Mouse (Mus musculus) CD4-positive, CD25-positive, alpha-beta regulatory T cell, adult 4 months (primary cell): Measurements from ENCODE around the gene Cntnap1. TPM values are rescaled to one million over a fixed set of nuclear protein-coding genes. Genes with fewer than 3 reads are reported as not detected.

Experiments
- ATAC-seq: one replicate; pipeline ENCODE4 v1.8.0; 2017
- polyA plus RNA-seq, 2 experiments: library from polyadenylated mRNA; unstranded; fragments of 100-300 nt; shearing (Covaris generic); gene quantifications; one replicate each; pipeline ENCODE4 v1.2.1; 2017

Gene Cntnap1
- polyA plus RNA-seq, 2 experiments from 2014 or later: 0.17 TPM; not detected in 1

GRCm38 (mm10) chr11:101186526-101187247 lies 16.4 kb downstream of the Cntnap1 start:
- ATAC-seq: no peak

- ATAC-seq: no peak
These were observed 17.2 kb downstream of the Cntnap1 start for GRCm38 (mm10) chr11:101187541-101187940.

- no peak for ATAC-seq
These were observed 18.0 kb downstream of the Cntnap1 start for GRCm38 (mm10) chr11:101188166-101188805.

GRCm38 (mm10) chr11:101189495-101190180 lies 19.3 kb downstream of the Cntnap1 start:
- no peak for ATAC-seq

GRCm38 (mm10) chr11:101190181-101190912 lies 20.0 kb downstream of the Cntnap1 start:
- no peak for ATAC-seq

GRCm38 (mm10) chr11:101190913-101191907 lies 20.9 kb downstream of the Cntnap1 start:
- ATAC-seq: no peak

- no peak for ATAC-seq
These were observed 21.7 kb downstream of the Cntnap1 start for GRCm38 (mm10) chr11:101191919-101192470.

- no peak for ATAC-seq
These were observed 22.3 kb downstream of the Cntnap1 start for GRCm38 (mm10) chr11:101192646-101193045.

- no peak for ATAC-seq
These were observed 22.8 kb downstream of the Cntnap1 start for GRCm38 (mm10) chr11:101193076-101193475.

GRCm38 (mm10) chr11:101194137-101194536 lies 23.8 kb downstream of the Cntnap1 start:
- ATAC-seq: no peak

- ATAC-seq: no peak
These were observed 24.3 kb downstream of the Cntnap1 start for GRCm38 (mm10) chr11:101194643-101195042.

- ATAC-seq: no peak
These were observed 24.8 kb downstream of the Cntnap1 start for GRCm38 (mm10) chr11:101195101-101195500.

- ATAC-seq: no peak
These were observed 25.2 kb downstream of the Cntnap1 start for GRCm38 (mm10) chr11:101195571-101195970.

- ATAC-seq: peak; percentile 29
These were observed 25.9 kb downstream of the Cntnap1 start for GRCm38 (mm10) chr11:101196175-101196574.

- no peak for ATAC-seq
These were observed 29.2 kb downstream of the Cntnap1 start for GRCm38 (mm10) chr11:101199555-101199954.

GRCm38 (mm10) chr11:101200986-101201385 lies 30.7 kb downstream of the Cntnap1 start:
- ATAC-seq: no peak

GRCm38 (mm10) chr11:101211970-101212369 lies 41.6 kb downstream of the Cntnap1 start:
- ATAC-seq: peak; percentile 82

- ATAC-seq: no peak
These were observed 46.6 kb downstream of the Cntnap1 start for GRCm38 (mm10) chr11:101216936-101217335.

GRCm38 (mm10) chr11:101218436-101219055 lies 48.2 kb downstream of the Cntnap1 start:
- peak; percentile 26 for ATAC-seq

- no peak for ATAC-seq
These were observed 50.5 kb downstream of the Cntnap1 start for GRCm38 (mm10) chr11:101220853-101221252.
